Mouse (Mus musculus) brain, embryonic 14.5 days (tissue): ENCODE data around the gene Tgif2.
A peak's percentile ranks its signal among the peaks of the same experiment; 100 is the strongest.

Source experiments
- CTCF ChIP-seq: fragments of 200-500 bp; IDR thresholded peaks from 2 replicates; pipeline ENCODE4 v1.5.1; 2012; ENCODE audit warnings: inconsistent platforms, mild to moderate bottlenecking, moderate library complexity, borderline replicate concordance; ENCODE audit not compliant: insufficient read depth, insufficient read length; ENCODE audit errors: extremely low read depth
- POLR2A ChIP-seq: fragments of 200-500 bp; IDR thresholded peaks from 2 replicates; pipeline ENCODE4 v1.6.1; 2012; ENCODE audit warnings: mild to moderate bottlenecking, inconsistent platforms, borderline replicate concordance; ENCODE audit not compliant: poor library complexity, insufficient read depth, insufficient read length, severe bottlenecking; ENCODE audit errors: extremely low read depth

DNA sequence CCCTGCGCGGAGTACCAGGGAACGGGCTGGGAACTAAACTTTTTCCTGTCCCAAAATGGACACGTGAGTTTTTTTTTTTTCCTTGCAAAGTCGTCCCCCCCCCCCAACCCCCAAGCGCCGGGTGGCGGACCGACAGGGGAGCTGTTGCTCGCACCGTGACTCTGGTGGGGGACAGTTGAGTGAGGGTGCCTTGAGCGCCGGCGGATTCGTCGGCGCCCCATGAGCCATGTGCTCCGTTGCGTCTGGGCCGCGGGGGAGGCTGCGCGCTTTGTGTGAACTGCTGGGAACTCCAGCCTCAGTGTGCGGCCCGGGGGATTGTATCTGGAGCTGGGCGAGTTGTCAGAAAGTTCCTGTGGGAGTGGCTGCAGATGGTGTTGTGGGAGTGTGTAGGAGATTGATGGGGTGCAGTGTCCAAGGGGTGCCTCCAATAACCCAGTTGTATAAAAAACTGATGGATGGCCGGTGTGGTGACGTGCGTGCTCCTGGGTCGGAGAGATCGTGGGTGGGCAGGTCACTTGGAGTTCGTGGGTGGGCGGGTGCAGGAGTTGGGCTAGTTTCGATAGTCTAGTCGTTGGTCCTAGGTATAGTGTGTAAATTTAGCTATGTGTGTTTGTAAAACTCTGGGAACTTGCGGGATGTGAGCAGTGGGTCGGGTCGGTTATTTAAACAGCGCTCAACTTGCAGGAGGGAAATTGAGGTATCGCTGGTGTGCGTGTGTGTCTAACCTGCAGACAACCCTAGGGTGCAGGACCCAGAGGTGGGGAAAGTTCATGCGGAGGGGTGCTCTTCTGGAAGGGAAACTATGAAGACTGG, 1.4 kb downstream of the Tgif2 start:
- no peak for TF ChIP-seq CTCF
- 0 out of 2 replicates have a peak, but pooled peaks have one; percentile 1 for TF ChIP-seq POLR2A
